Mouse (Mus musculus) heart, adult 2 months (tissue): ENCODE measurements around the gene Fam198a. TPM values are rescaled to one million over a fixed set of nuclear protein-coding genes. Genes with fewer than 3 reads are reported as not detected.

Source experiments
- DNase-seq, 2 experiments: peaks; one replicate each; pipeline ENCODE4 v3.0.0; 2021
- H3K27ac ChIP-seq: fragments of 200-600 bp; 2 replicates; pipeline ENCODE4 v1.8.1; 2022
- H3K27me3 ChIP-seq: fragments of 200-500 bp; 2 replicates; pipeline ENCODE4 v1.6.1; 2012; ENCODE audit warnings: mild to moderate bottlenecking, low read length, inconsistent platforms, mixed read lengths; ENCODE audit not compliant: control insufficient read depth, insufficient read depth
- H3K36me3 ChIP-seq: fragments of 200-500 bp; 2 replicates; pipeline ENCODE4 v1.6.1; 2012; ENCODE audit warnings: low read length, inconsistent platforms; ENCODE audit not compliant: control insufficient read depth, insufficient read depth
- H3K4me1 ChIP-seq: fragments of 200-500 bp; 2 replicates; pipeline ENCODE4 v1.6.1; 2011; ENCODE audit warnings: low read length; ENCODE audit not compliant: control insufficient read depth, insufficient read depth
- H3K4me3 ChIP-seq: fragments of 200-600 bp; 2 replicates; pipeline ENCODE4 v1.8.1; 2022
- H3K79me2 ChIP-seq: fragments of 200-500 bp; replicated peaks from 2 replicates; pipeline ENCODE4 v1.6.1; 2012; ENCODE audit warnings: mild to moderate bottlenecking, inconsistent platforms, low read length, moderate library complexity, mixed read lengths; ENCODE audit not compliant: control insufficient read depth, insufficient read depth
- H3K9ac ChIP-seq: fragments of 200-500 bp; 2 replicates; pipeline ENCODE4 v1.6.1; 2012; ENCODE audit warnings: low read depth, mild to moderate bottlenecking, control low read depth, inconsistent platforms, low read length, mixed read lengths
- CTCF ChIP-seq: fragments of 200-600 bp; IDR thresholded peaks from 2 replicates; pipeline ENCODE4 v1.8.1; 2022; ENCODE audit warnings: antibody characterized with exemption, mild to moderate bottlenecking, moderate library complexity
- EP300 ChIP-seq: fragments of 200-500 bp; IDR thresholded peaks from 2 replicates; pipeline ENCODE4 v1.6.1; 2011; ENCODE audit warnings: low read depth, low read length, control low read depth; ENCODE audit not compliant: insufficient read depth
- POLR2A ChIP-seq: fragments of 200-500 bp; IDR thresholded peaks from 2 replicates; pipeline ENCODE4 v1.6.1; 2011; ENCODE audit warnings: mild to moderate bottlenecking, low read depth, low read length, control low read depth; ENCODE audit not compliant: insufficient read depth
- WGBS: fragments of 180-500 bp; shearing (Covaris S2); methylation state at CpG from one replicate; pipeline ENCODE4 v1.1.7; 2018; 5-methylcytosine and 5-hydroxymethylcytosine counted together
- intact Hi-C: fragments of 180-260 bp; cut with DNase I; formaldehyde crosslinking; loops from one replicate; pipeline ENCODE4 v1.15.1; 2025
- polyA plus RNA-seq: library from polyadenylated mRNA; depleted of rRNA; stranded (reverse); fragments of >200 nt; gene quantifications from 2 replicates; pipeline ENCODE4 v1.2.3, GENCODE M21; 2012
- total RNA-seq, 2 experiments: library from RNA; stranded (reverse); gene quantifications; 2 replicates each; pipeline ENCODE4 v1.2.3; 2021

The Fam198a gene
- total and polyA plus RNA-seq, 3 experiments: 0.42 to 1.5 (median 0.96) TPM

GRCm38 (mm10) chr9:121981466-121982105, 30.8 kb downstream of the Fam198a start:
- intact Hi-C loops: no loop called here
- no peaks in the 10 kb centered on the region for H3K4me1 ChIP-seq
- TF ChIP-seq EP300: no peak
- TF ChIP-seq POLR2A: no peak
- TF ChIP-seq CTCF: no peak
- no peaks in the 10 kb centered on the region for H3K79me2 ChIP-seq
- DNase-seq: no peak
- no peak overlapping the region for H3K9ac ChIP-seq
- WGBS: 78% methylated on average over 10 of the region's 10 CpGs
- no peaks in the 10 kb centered on the region for H3K27me3 ChIP-seq
- H3K36me3 ChIP-seq: no peaks in the 10 kb centered on the region
- H3K4me3 ChIP-seq: no peak overlapping the region
- no peak overlapping the region for H3K27ac ChIP-seq

- H3K36me3 ChIP-seq: no peaks in the 10 kb centered on the region
- no peak overlapping the region for H3K4me3 ChIP-seq
- no peaks in the 10 kb centered on the region for H3K27me3 ChIP-seq
- no peaks in the 10 kb centered on the region for H3K4me1 ChIP-seq
- no peak for TF ChIP-seq EP300
- no peak for TF ChIP-seq POLR2A
- TF ChIP-seq CTCF: no peak
- intact Hi-C loops: no loop called here
- no peak overlapping the region for H3K9ac ChIP-seq
- DNase-seq: no peak
- 98% methylated on average over 22 of the region's 22 CpGs for WGBS
- no peak overlapping the region for H3K27ac ChIP-seq
- H3K79me2 ChIP-seq: no peaks in the 10 kb centered on the region
These were observed 31.4 kb downstream of the Fam198a start for GRCm38 (mm10) chr9:121982214-121982613.

DNA sequence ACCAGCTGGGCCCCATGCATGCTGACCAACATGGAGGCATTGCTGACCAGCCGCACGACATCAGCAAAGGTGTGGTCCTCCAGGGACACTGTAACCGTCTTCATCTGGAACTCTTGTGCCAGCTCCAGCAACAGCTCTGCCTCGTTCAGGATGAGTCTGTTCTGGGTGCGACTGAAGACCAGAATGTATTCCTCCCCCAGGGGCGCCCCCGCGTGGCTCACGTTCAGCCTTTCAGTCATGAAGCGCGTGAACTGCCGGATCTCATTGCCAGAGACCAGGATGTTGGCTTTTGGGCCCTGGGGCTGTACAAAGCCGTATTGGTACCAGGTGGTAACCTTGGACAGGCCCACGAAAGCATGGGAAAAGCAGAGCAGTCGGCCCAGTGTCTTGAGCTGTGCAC, 31.9 kb downstream of the Fam198a start:
- DNase-seq: no peak
- no peak overlapping the region for H3K27ac ChIP-seq
- 89% methylated on average over 15 of the region's 15 CpGs for WGBS
- intact Hi-C loops: no loop called here
- no peak overlapping the region for H3K9ac ChIP-seq
- no peaks in the 10 kb centered on the region for H3K4me1 ChIP-seq
- no peaks in the 10 kb centered on the region for H3K27me3 ChIP-seq
- no peaks in the 10 kb centered on the region for H3K36me3 ChIP-seq
- H3K4me3 ChIP-seq: no peak overlapping the region
- H3K79me2 ChIP-seq: no peaks in the 10 kb centered on the region
- TF ChIP-seq EP300 (no peak), POLR2A (no peak), CTCF (no peak)

- Histone ChIP-seq H3K4me3 (no peak overlapping the region), H3K4me1 (no peaks in the 10 kb centered on the region), H3K27me3 (no peaks in the 10 kb centered on the region), H3K9ac (no peak overlapping the region), H3K36me3 (no peaks in the 10 kb centered on the region), H3K27ac (no peak overlapping the region), H3K79me2 (no peaks in the 10 kb centered on the region)
- peak; percentile 69 to 79 for DNase-seq
- intact Hi-C loops: no loop called here
- WGBS: 35% methylated on average over 15 of the region's 15 CpGs
- no peak for TF ChIP-seq POLR2A
- peak; percentile 93 for TF ChIP-seq CTCF
- 0 out of 2 replicates have a peak, but pooled peaks have one; percentile 27 for TF ChIP-seq EP300
These were observed 32.7 kb downstream of the Fam198a start for GRCm38 (mm10) chr9:121983504-121983903.

GRCm38 (mm10) chr9:121984465-121985461, 34.0 kb downstream of the Fam198a start:
- no peaks in the 10 kb centered on the region for H3K36me3 ChIP-seq
- no peaks in the 10 kb centered on the region for H3K79me2 ChIP-seq
- peak; percentile 66 to 85 for DNase-seq
- 62% methylated on average over 15 of the region's 15 CpGs for WGBS
- intact Hi-C loops: loop anchor here (1.0 to 5.0 kb wide), 4 partner anchors 37 to 152 kb away; no protein-coding TSS in a partner anchor
- no peaks in the 10 kb centered on the region for H3K4me1 ChIP-seq
- no peak overlapping the region for H3K4me3 ChIP-seq
- no peaks in the 10 kb centered on the region for H3K27me3 ChIP-seq
- no peak overlapping the region for H3K27ac ChIP-seq
- TF ChIP-seq EP300 (peak; percentile 92), POLR2A (no peak), CTCF (no peak)
- no peak overlapping the region for H3K9ac ChIP-seq

GRCm38 (mm10) chr9:121988910-121989309, 38.1 kb downstream of the Fam198a start:
- no peak overlapping the region for H3K27ac ChIP-seq
- no peaks in the 10 kb centered on the region for H3K36me3 ChIP-seq
- H3K79me2 ChIP-seq: no peaks in the 10 kb centered on the region
- intact Hi-C loops: loop anchor here (5.0 kb wide), 2 partner anchors 142 to 157 kb away; no protein-coding TSS in a partner anchor
- H3K27me3 ChIP-seq: no peaks in the 10 kb centered on the region
- H3K9ac ChIP-seq: no peak overlapping the region
- TF ChIP-seq POLR2A: no peak
- TF ChIP-seq EP300: no peak
- TF ChIP-seq CTCF: no peak
- H3K4me1 ChIP-seq: no peaks in the 10 kb centered on the region
- WGBS: 51% methylated on average over 3 of the region's 3 CpGs
- no peak for DNase-seq
- no peak overlapping the region for H3K4me3 ChIP-seq
